Mouse (Mus musculus) lung, postnatal 0 days (tissue): Measurements from ENCODE around the gene Gm21973. TPM values are rescaled to one million over a fixed set of nuclear protein-coding genes. Genes with fewer than 3 reads are reported as not detected.

Experiments
- ATAC-seq: fragments of 200-750 bp; cut with Nextera tagmentation; 2 replicates; pipeline ENCODE4 v1.8.0; 2017; ENCODE audit warnings: moderate library complexity
- DNase-seq: peaks from one replicate; pipeline ENCODE4 v3.0.0-alpha.2; 2016; ENCODE audit warnings: low spot score
- H3K27ac ChIP-seq: fragments of 300-500 bp; sonication (generic); 2 replicates; pipeline ENCODE4 v1.5.1; 2014; ENCODE audit warnings: antibody characterized with exemption, mild to moderate bottlenecking, low read length, mixed read lengths
- H3K27me3 ChIP-seq: fragments of 300-500 bp; sonication (generic); replicated peaks from 2 replicates; pipeline ENCODE4 v1.6.1; 2014; ENCODE audit warnings: low read length, mixed read lengths; ENCODE audit not compliant: insufficient read depth
- H3K36me3 ChIP-seq: fragments of 300-500 bp; sonication (generic); 2 replicates; pipeline ENCODE4 v1.6.1; 2014; ENCODE audit warnings: low read length, mixed read lengths; ENCODE audit not compliant: insufficient read depth
- H3K4me1 ChIP-seq: fragments of 300-500 bp; sonication (generic); 2 replicates; pipeline ENCODE4 v1.6.1; 2014; ENCODE audit warnings: antibody characterized with exemption, low read depth, low read length, mixed read lengths; ENCODE audit not compliant: insufficient read depth
- H3K4me2 ChIP-seq: fragments of 300-500 bp; sonication (generic); replicated peaks from 2 replicates; pipeline ENCODE4 v1.6.1; 2014; ENCODE audit warnings: low read depth, mild to moderate bottlenecking, low read length, moderate library complexity, mixed read lengths
- H3K4me3 ChIP-seq: fragments of 300-500 bp; sonication (generic); 2 replicates; pipeline ENCODE4 v1.5.1; 2014; ENCODE audit warnings: low read depth, low read length
- H3K9ac ChIP-seq: fragments of 300-500 bp; sonication (generic); replicated peaks from 2 replicates; pipeline ENCODE4 v1.6.1; 2014; ENCODE audit warnings: low read depth, mild to moderate bottlenecking
- H3K9me3 ChIP-seq: fragments of 300-500 bp; sonication (generic); 2 replicates; pipeline ENCODE4 v1.6.1; 2016; ENCODE audit warnings: low read length, mixed read lengths
- CTCF ChIP-seq: IDR thresholded peaks from 2 replicates; pipeline ENCODE4 v1.5.1; 2016; ENCODE audit warnings: antibody characterized with exemption, mild to moderate bottlenecking
- EP300 ChIP-seq: IDR thresholded peaks from 2 replicates; pipeline ENCODE4 v1.6.1; 2016; ENCODE audit warnings: antibody characterized with exemption, mild to moderate bottlenecking, control low read depth
- WGBS: fragments of 180-500 bp; shearing (Covaris S2); extraction: QIAGEN DNeasy Blood & Tissue Kit; methylation state at CpG from one replicate; pipeline ENCODE4 v1.1.7; 2014; 5-methylcytosine and 5-hydroxymethylcytosine counted together
- polyA plus RNA-seq: library from polyadenylated mRNA; unstranded; fragments of >200 nt; fragmentation: Nextera tagmentation; extraction: Ambion mirVana; gene quantifications from 2 replicates; pipeline ENCODE4 v1.2.1, GENCODE M21; 2015

Gene Gm21973
- polyA plus RNA-seq, 1 experiment from 2014 or later, result not detected

- H3K4me2 ChIP-seq, result no peak overlapping the region
- WGBS, result 61% methylated on average over 6 of the region's 6 CpGs
- H3K27ac ChIP-seq, result no peak overlapping the region
- H3K27me3 ChIP-seq, result no peaks in the 10 kb centered on the region
- no peak for DNase-seq
- H3K4me1 ChIP-seq, result no peaks in the 10 kb centered on the region
- H3K4me3 ChIP-seq, result no peak overlapping the region
- no peak for TF ChIP-seq CTCF
- TF ChIP-seq EP300, result no peak
- ATAC-seq, result no peak
- no peak overlapping the region for H3K9ac ChIP-seq
- no peaks in the 10 kb centered on the region for H3K9me3 ChIP-seq
- no peaks in the 10 kb centered on the region for H3K36me3 ChIP-seq
Observed at GRCm38 (mm10) chr15:10347044-10347443, 21.9 kb downstream of the Gm21973 start.

- Histone ChIP-seq H3K36me3 (no peaks in the 10 kb centered on the region), H3K27me3 (no peaks in the 10 kb centered on the region), H3K9ac (no peak within 1 kb of the TSS), H3K4me3 (no peak within 1 kb of the TSS), H3K9me3 (no peaks in the 10 kb centered on the region), H3K27ac (no peak within 1 kb of the TSS), H3K4me2 (no peak within 1 kb of the TSS), H3K4me1 (no peaks in the 10 kb centered on the region)
- TF ChIP-seq EP300 (no peak), CTCF (no peak)
- ATAC-seq (no peak), DNase-seq (no peak)
- 72% methylated on average over 9 of the region's 9 CpGs for WGBS
Observed at GRCm38 (mm10) chr15:10358039-10358948, 33.1 kb downstream of the Gm21973 start, which contains the start of gene Agxt2. TSS of gene Agxt2 (plus strand) at chr15:10358532.

GRCm38 (mm10) chr15:10366331-10366730 is 41.2 kb downstream of the Gm21973 start:
- 85% methylated on average over 2 of the region's 2 CpGs for WGBS
- H3K27me3 ChIP-seq, result no peaks in the 10 kb centered on the region
- ATAC-seq, result no peak
- no peak overlapping the region for H3K27ac ChIP-seq
- no peaks in the 10 kb centered on the region for H3K36me3 ChIP-seq
- DNase-seq, result no peak
- no peaks in the 10 kb centered on the region for H3K4me1 ChIP-seq
- no peak overlapping the region for H3K4me3 ChIP-seq
- no peaks in the 10 kb centered on the region for H3K9me3 ChIP-seq
- TF ChIP-seq CTCF (no peak), EP300 (no peak)
- H3K4me2 ChIP-seq, result no peak overlapping the region
- no peak overlapping the region for H3K9ac ChIP-seq

DNA sequence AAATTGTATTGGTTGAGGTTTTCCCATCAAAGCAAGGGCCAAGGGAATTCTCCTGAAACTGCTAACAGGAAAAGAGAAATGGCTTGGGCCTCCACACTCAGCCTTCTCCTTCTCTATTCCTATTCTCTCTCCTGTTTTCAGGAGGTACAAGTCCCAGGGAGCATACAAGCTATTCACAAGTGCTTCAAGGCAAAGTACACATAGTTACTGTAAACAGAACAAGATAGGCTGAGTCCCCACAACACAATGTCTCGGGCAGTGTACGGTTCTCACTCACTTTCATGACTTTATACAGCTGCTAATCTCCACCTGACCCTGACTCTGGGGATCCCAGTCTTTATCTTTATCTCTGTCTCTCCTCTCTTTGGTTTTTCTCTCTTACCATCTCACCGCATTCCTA is 50.2 kb downstream of the Gm21973 start:
- WGBS, result 26% methylated on average over 3 of the region's 3 CpGs
- no peak for DNase-seq
- ATAC-seq, result no peak

GRCm38 (mm10) chr15:10378338-10378959 is 53.3 kb downstream of the Gm21973 start:
- TF ChIP-seq CTCF (no peak), EP300 (no peak)
- no peaks in the 10 kb centered on the region for H3K4me1 ChIP-seq
- H3K4me2 ChIP-seq, result no peak overlapping the region
- H3K4me3 ChIP-seq, result no peak overlapping the region
- no peak for ATAC-seq
- no peak overlapping the region for H3K9ac ChIP-seq
- H3K9me3 ChIP-seq, result no peaks in the 10 kb centered on the region
- H3K27me3 ChIP-seq, result no peaks in the 10 kb centered on the region
- no peak overlapping the region for H3K27ac ChIP-seq
- no peak for DNase-seq
- 80% methylated on average over 4 of the region's 4 CpGs for WGBS
- no peaks in the 10 kb centered on the region for H3K36me3 ChIP-seq

More for the DNA sequence above, 50.2 kb downstream of the Gm21973 start:
- no peak for TF ChIP-seq CTCF
- TF ChIP-seq EP300, result no peak
- no peak overlapping the region for H3K27ac ChIP-seq
- H3K4me1 ChIP-seq, result no peaks in the 10 kb centered on the region
- H3K9me3 ChIP-seq, result no peaks in the 10 kb centered on the region
- no peaks in the 10 kb centered on the region for H3K36me3 ChIP-seq
- H3K4me2 ChIP-seq, result no peak overlapping the region
- no peak overlapping the region for H3K4me3 ChIP-seq
- no peak overlapping the region for H3K9ac ChIP-seq
- H3K27me3 ChIP-seq, result no peaks in the 10 kb centered on the region

GRCm38 (mm10) chr15:10379757-10380458 is 54.7 kb downstream of the Gm21973 start:
- no peak overlapping the region for H3K4me2 ChIP-seq
- 88% methylated on average over 3 of the region's 3 CpGs for WGBS
- ATAC-seq (no peak), DNase-seq (no peak)
- H3K4me3 ChIP-seq, result no peak overlapping the region
- no peaks in the 10 kb centered on the region for H3K36me3 ChIP-seq
- TF ChIP-seq CTCF (no peak), EP300 (no peak)
- no peaks in the 10 kb centered on the region for H3K9me3 ChIP-seq
- no peak overlapping the region for H3K27ac ChIP-seq
- no peaks in the 10 kb centered on the region for H3K4me1 ChIP-seq
- no peaks in the 10 kb centered on the region for H3K27me3 ChIP-seq
- no peak overlapping the region for H3K9ac ChIP-seq
